Mouse (Mus musculus) neural tube, embryonic 12.5 days (tissue): Measurements from ENCODE around the gene Rtn2. TPM values are rescaled to one million over a fixed set of nuclear protein-coding genes. Genes with fewer than 3 reads are reported as not detected.

ENCODE experiments used
- ATAC-seq: fragments of 200-750 bp; cut with Nextera tagmentation; 2 replicates; pipeline ENCODE4 v1.8.0; 2017; ENCODE audit warnings: low read depth, mild to moderate bottlenecking, moderate TSS enrichment, moderate library complexity; ENCODE audit not compliant: low FRiP score
- H3K27ac ChIP-seq: fragments of 300-500 bp; sonication (generic); 2 replicates; pipeline ENCODE4 v1.5.1; 2016
- H3K27me3 ChIP-seq: fragments of 300-500 bp; sonication (generic); replicated peaks from 2 replicates; pipeline ENCODE4 v1.6.1; 2016; ENCODE audit warnings: mild to moderate bottlenecking
- H3K36me3 ChIP-seq: fragments of 300-500 bp; sonication (generic); 2 replicates; pipeline ENCODE4 v1.6.1; 2016; ENCODE audit warnings: mild to moderate bottlenecking
- H3K4me1 ChIP-seq: fragments of 300-500 bp; sonication (generic); 2 replicates; pipeline ENCODE4 v1.6.1; 2016
- H3K4me2 ChIP-seq: fragments of 300-500 bp; sonication (generic); replicated peaks from 2 replicates; pipeline ENCODE4 v1.6.1; 2016; ENCODE audit warnings: mild to moderate bottlenecking
- H3K4me3 ChIP-seq: fragments of 300-500 bp; sonication (generic); 2 replicates; pipeline ENCODE4 v1.5.1; 2016
- H3K9ac ChIP-seq: fragments of 300-500 bp; sonication (generic); 2 replicates; pipeline ENCODE4 v1.6.1; 2016; ENCODE audit warnings: mild to moderate bottlenecking
- H3K9me3 ChIP-seq: fragments of 300-500 bp; sonication (generic); 2 replicates; pipeline ENCODE4 v1.6.1; 2016; ENCODE audit warnings: mild to moderate bottlenecking
- WGBS: fragments of 180-500 bp; shearing (Covaris S2); methylation state at CpG from one replicate; pipeline ENCODE4 v1.1.7; 2016; 5-methylcytosine and 5-hydroxymethylcytosine counted together
- polyA plus RNA-seq: library from polyadenylated mRNA; unstranded; fragments of >200 nt; fragmentation: Nextera tagmentation; extraction: Ambion mirVana; gene quantifications from 2 replicates; pipeline ENCODE4 v1.2.1, GENCODE M21; 2016

Gene Rtn2
- polyA plus RNA-seq, 1 experiment from 2014 or later = 99.1 TPM

GRCm38 (mm10) chr7:19343210-19343808 is 60.9 kb downstream of the Rtn2 start:
- no peak overlapping the region for H3K9ac ChIP-seq

GRCm38 (mm10) chr7:19344237-19344847 is 61.9 kb downstream of the Rtn2 start, which contains the start of gene Ercc1:
TSS of gene Ercc1 (plus strand) at chr7:19344778.
- ATAC-seq = peak; percentile 7; the same call in 1 of the 2 replicates
- Histone ChIP-seq H3K4me3 (peak within 1 kb of the TSS; percentile 65), H3K4me2 (peak within 1 kb of the TSS; percentile 87), H3K9ac (peak within 1 kb of the TSS; percentile 67), H3K9me3 (no peaks in the 10 kb centered on the region), H3K4me1 (peaks cover 33% of the 10 kb centered on the region), H3K36me3 (peaks cover 16% of the 10 kb centered on the region), H3K27ac (peak within 1 kb of the TSS; percentile 70), H3K27me3 (peaks cover 13% of the 10 kb centered on the region)
- WGBS = 23% methylated on average over 12 of the region's 12 CpGs

More at GRCm38 (mm10) chr7:19343210-19343808, 60.9 kb downstream of the Rtn2 start:
- H3K36me3 ChIP-seq = peaks cover 6% of the 10 kb centered on the region
- peak overlapping the region; percentile 93 for H3K4me2 ChIP-seq
- WGBS = 3% methylated on average over 11 of the region's 11 CpGs
- H3K27ac ChIP-seq = no peak overlapping the region
- ATAC-seq = no peak
- H3K9me3 ChIP-seq = no peaks in the 10 kb centered on the region
- peaks cover 33% of the 10 kb centered on the region for H3K4me1 ChIP-seq
- no peak overlapping the region for H3K4me3 ChIP-seq
- H3K27me3 ChIP-seq = peaks cover 13% of the 10 kb centered on the region

GRCm38 (mm10) chr7:19344938-19345471 is 62.6 kb downstream of the Rtn2 start:
- peak; percentile 91 for ATAC-seq
- H3K9me3 ChIP-seq = no peaks in the 10 kb centered on the region
- WGBS = under 1% methylated on average over 31 of the region's 31 CpGs
- H3K27ac ChIP-seq = peak overlapping the region; percentile 70
- peaks cover 33% of the 10 kb centered on the region for H3K4me1 ChIP-seq
- H3K9ac ChIP-seq = peak overlapping the region; percentile 67
- peak overlapping the region; percentile 65 for H3K4me3 ChIP-seq
- peak overlapping the region; percentile 87 for H3K4me2 ChIP-seq
- H3K27me3 ChIP-seq = peaks cover 13% of the 10 kb centered on the region
- H3K36me3 ChIP-seq = peaks cover 23% of the 10 kb centered on the region

Other genes with a start within 250 kb of the Rtn2 start
- not detected in 2 replicates for gene Rsph6a, start 227.9 kb upstream of the Rtn2 start, polyA plus RNA-seq
- 29.6 and 30.7 TPM in 2 replicates for gene Dmwd, start 206.4 kb upstream of the Rtn2 start, polyA plus RNA-seq
- 13.7 and 18.2 TPM in 2 replicates for gene Dmpk, start 198.8 kb upstream of the Rtn2 start, polyA plus RNA-seq
- 4.5 and 5.2 TPM in 2 replicates for gene Six5, start 188.0 kb upstream of the Rtn2 start, polyA plus RNA-seq
- gene Gm4969, start 164.3 kb upstream of the Rtn2 start, polyA plus RNA-seq = 1.0 and 1.1 TPM in 2 replicates
- gene Fbxo46, start 162.8 kb upstream of the Rtn2 start, polyA plus RNA-seq = 18.3 and 19.9 TPM in 2 replicates
- 19.5 and 20.9 TPM in 2 replicates for gene Qpctl, start 133.3 kb upstream of the Rtn2 start, polyA plus RNA-seq
- gene Snrpd2, start 132.9 kb upstream of the Rtn2 start, polyA plus RNA-seq = 124 and 133 TPM in 2 replicates
- 1.1 and 1.8 TPM in 2 replicates for gene Gipr, start 116.5 kb upstream of the Rtn2 start, polyA plus RNA-seq
- gene Eml2, start 106.2 kb upstream of the Rtn2 start, polyA plus RNA-seq = 5.1 and 6.6 TPM in 2 replicates
- 1.9 and 2.3 TPM in 2 replicates for gene Gpr4, start 70.1 kb upstream of the Rtn2 start, polyA plus RNA-seq
- 42.1 and 43.9 TPM in 2 replicates for gene Opa3, start 54.3 kb upstream of the Rtn2 start, polyA plus RNA-seq
- 53.4 and 56.3 TPM in 2 replicates for gene Vasp, start 10.8 kb upstream of the Rtn2 start, polyA plus RNA-seq
- 0.20 TPM in 1 of 2 replicates, not detected in the other for gene Ppm1n, start 2.6 kb upstream of the Rtn2 start, polyA plus RNA-seq
- gene Fosb, start 27.4 kb downstream of the Rtn2 start, polyA plus RNA-seq = 0.08 TPM in 1 of 2 replicates, not detected in the other
- gene Ercc1, start 62.2 kb downstream of the Rtn2 start, polyA plus RNA-seq = 103 and 104 TPM in 2 replicates
- 18.2 and 19.8 TPM in 2 replicates for gene Cd3eap, start 76.9 kb downstream of the Rtn2 start, polyA plus RNA-seq
- gene Ppp1r13l, start 77.1 kb downstream of the Rtn2 start, polyA plus RNA-seq = 3.1 and 3.2 TPM in 2 replicates
- 24.0 and 27.5 TPM in 2 replicates for gene Ercc2, start 99.4 kb downstream of the Rtn2 start, polyA plus RNA-seq
- gene Klc3, start 121.5 kb downstream of the Rtn2 start, polyA plus RNA-seq = 3.9 and 6.4 TPM in 2 replicates
- 0.20 and 0.35 TPM in 2 replicates for gene Ckm, start 122.2 kb downstream of the Rtn2 start, polyA plus RNA-seq
- gene Mark4, start 176.2 kb downstream of the Rtn2 start, polyA plus RNA-seq = 19.9 and 21.7 TPM in 2 replicates
- 1.2 and 1.6 TPM in 2 replicates for gene Exoc3l2, start 180.7 kb downstream of the Rtn2 start, polyA plus RNA-seq
- gene Bloc1s3, start 225.7 kb downstream of the Rtn2 start, polyA plus RNA-seq = 4.6 and 5.7 TPM in 2 replicates
- 50.6 and 51.0 TPM in 2 replicates for gene Trappc6a, start 225.8 kb downstream of the Rtn2 start, polyA plus RNA-seq
- 0.11 and 0.19 TPM in 2 replicates for gene Nkpd1, start 235.2 kb downstream of the Rtn2 start, polyA plus RNA-seq